Mouse (Mus musculus) heart, embryonic 11.5 days (tissue): ENCODE data around the gene Atp1a4. TPM values are rescaled to one million over a fixed set of nuclear protein-coding genes. Genes with fewer than 3 reads are reported as not detected.

Experiments used
- ATAC-seq: fragments of 200-750 bp; cut with Nextera tagmentation; replicated peaks from 2 replicates; pipeline ENCODE4 v1.8.0; 2017; ENCODE audit warnings: moderate library complexity; ENCODE audit not compliant: insufficient number of reproducible peaks, low FRiP score, low TSS enrichment
- H3K27ac ChIP-seq: fragments of 300-500 bp; sonication (generic); 2 replicates; pipeline ENCODE4 v1.5.1; 2014; ENCODE audit warnings: mild to moderate bottlenecking, low read depth, low read length
- H3K27me3 ChIP-seq: fragments of 300-500 bp; sonication (generic); 2 replicates; pipeline ENCODE4 v1.6.1; 2014; ENCODE audit warnings: mild to moderate bottlenecking, low read length, mixed read lengths; ENCODE audit not compliant: control insufficient read depth, insufficient read depth
- H3K36me3 ChIP-seq: fragments of 300-500 bp; sonication (generic); 2 replicates; pipeline ENCODE4 v1.6.1; 2014; ENCODE audit warnings: mild to moderate bottlenecking, low read length, moderate library complexity, mixed read lengths; ENCODE audit not compliant: control insufficient read depth, insufficient read depth
- H3K4me1 ChIP-seq: fragments of 300-500 bp; sonication (generic); 2 replicates; pipeline ENCODE4 v1.6.1; 2014; ENCODE audit warnings: low read length; ENCODE audit not compliant: control insufficient read depth, insufficient read depth
- H3K4me2 ChIP-seq: fragments of 300-500 bp; sonication (generic); 2 replicates; pipeline ENCODE4 v1.6.1; 2014; ENCODE audit warnings: mild to moderate bottlenecking, moderate library complexity
- H3K4me3 ChIP-seq: fragments of 300-500 bp; sonication (generic); 2 replicates; pipeline ENCODE4 v1.5.1; 2014; ENCODE audit warnings: low read depth, low read length
- H3K9ac ChIP-seq: fragments of 300-500 bp; sonication (generic); 2 replicates; pipeline ENCODE4 v1.6.1; 2014; ENCODE audit warnings: mild to moderate bottlenecking, low read depth, low read length, moderate library complexity
- H3K9me3 ChIP-seq: fragments of 300-500 bp; sonication (generic); replicated peaks from 2 replicates; pipeline ENCODE4 v1.6.1; 2016; ENCODE audit warnings: low read length; ENCODE audit not compliant: control insufficient read depth
- WGBS: fragments of 180-500 bp; shearing (Covaris S2); extraction: QIAGEN DNeasy Blood & Tissue Kit; methylation state at CpG from one replicate; pipeline ENCODE4 v1.1.7; 2014; ENCODE audit not compliant: insufficient replicate concordance; 5-methylcytosine and 5-hydroxymethylcytosine counted together
- polyA plus RNA-seq: library from polyadenylated mRNA; unstranded; fragments of >200 nt; fragmentation: Nextera tagmentation; extraction: Ambion mirVana; gene quantifications from 2 replicates; pipeline ENCODE4 v1.2.1, GENCODE M21; 2014

Gene Atp1a4
- 0.31 and 0.35 TPM in 2 replicates for polyA plus RNA-seq

- Histone ChIP-seq H3K27me3 (no peaks in the 10 kb centered on the region), H3K9ac (no peak within 1 kb of the TSS), H3K4me3 (no peak within 1 kb of the TSS), H3K4me2 (no peak within 1 kb of the TSS), H3K27ac (no peak within 1 kb of the TSS), H3K9me3 (no peaks in the 10 kb centered on the region), H3K36me3 (no peaks in the 10 kb centered on the region; the same call in 1 of the 2 replicates), H3K4me1 (peaks cover 4% of the 10 kb centered on the region; the same call in 1 of the 2 replicates)
- no peak for ATAC-seq
- WGBS = 82% methylated on average over 6 of the region's 6 CpGs
These were observed at the start of gene Atp1a4 for GRCm38 (mm10) chr1:172258314-172258713. Atp1a4 (minus strand) TSS chr1:172258414.

GRCm38 (mm10) chr1:172307936-172308335 is 49.7 kb upstream of the Atp1a4 start:
- Histone ChIP-seq H3K4me3 (no peak overlapping the region), H3K9ac (no peak overlapping the region), H3K27ac (no peak overlapping the region), H3K4me1 (peaks cover 14% of the 10 kb centered on the region), H3K36me3 (no peaks in the 10 kb centered on the region), H3K4me2 (no peak overlapping the region), H3K27me3 (no peaks in the 10 kb centered on the region), H3K9me3 (no peaks in the 10 kb centered on the region)
- no peak for ATAC-seq
- WGBS = 68% methylated on average over 10 of the region's 10 CpGs

- Histone ChIP-seq H3K27me3 (no peaks in the 10 kb centered on the region), H3K9ac (no peak overlapping the region), H3K27ac (no peak overlapping the region), H3K4me3 (no peak overlapping the region), H3K4me1 (peaks cover 21% of the 10 kb centered on the region), H3K36me3 (no peaks in the 10 kb centered on the region), H3K9me3 (no peaks in the 10 kb centered on the region), H3K4me2 (no peak overlapping the region)
- 77% methylated on average over 6 of the region's 6 CpGs for WGBS
- ATAC-seq = no peak
These were observed 48.7 kb upstream of the Atp1a4 start for GRCm38 (mm10) chr1:172306885-172307284.

GRCm38 (mm10) chr1:172306196-172306595 is 48.0 kb upstream of the Atp1a4 start:
- Histone ChIP-seq H3K9ac (no peak overlapping the region), H3K9me3 (no peaks in the 10 kb centered on the region), H3K4me1 (peaks cover 21% of the 10 kb centered on the region), H3K4me3 (no peak overlapping the region), H3K36me3 (no peaks in the 10 kb centered on the region), H3K4me2 (no peak overlapping the region), H3K27ac (no peak overlapping the region), H3K27me3 (no peaks in the 10 kb centered on the region)
- no peak for ATAC-seq
- 64% methylated on average over 4 of the region's 4 CpGs for WGBS

GRCm38 (mm10) chr1:172305635-172306034 is 47.4 kb upstream of the Atp1a4 start:
- Histone ChIP-seq H3K36me3 (no peaks in the 10 kb centered on the region), H3K27ac (no peak overlapping the region), H3K4me3 (no peak overlapping the region), H3K9ac (no peak overlapping the region), H3K9me3 (no peaks in the 10 kb centered on the region), H3K4me2 (no peak overlapping the region), H3K27me3 (no peaks in the 10 kb centered on the region), H3K4me1 (peaks cover 22% of the 10 kb centered on the region)
- ATAC-seq = no peak
- WGBS = 74% methylated on average over 3 of the region's 3 CpGs

- no peaks in the 10 kb centered on the region for H3K36me3 ChIP-seq
- H3K9me3 ChIP-seq = no peaks in the 10 kb centered on the region
- H3K9ac ChIP-seq = no peak overlapping the region
- no peak overlapping the region for H3K4me3 ChIP-seq
- WGBS = 86% methylated on average over 2 of the region's 2 CpGs
- H3K27ac ChIP-seq = no peak overlapping the region
- peaks cover 27% of the 10 kb centered on the region for H3K4me1 ChIP-seq
- H3K4me2 ChIP-seq = no peak overlapping the region
- no peaks in the 10 kb centered on the region for H3K27me3 ChIP-seq
- no peak for ATAC-seq
These were observed 46.9 kb upstream of the Atp1a4 start for GRCm38 (mm10) chr1:172305153-172305552.

- H3K27me3 ChIP-seq = no peaks in the 10 kb centered on the region
- H3K9me3 ChIP-seq = no peaks in the 10 kb centered on the region
- no peak overlapping the region for H3K4me3 ChIP-seq
- H3K4me1 ChIP-seq = peaks cover 32% of the 10 kb centered on the region
- no peak overlapping the region for H3K27ac ChIP-seq
- no peak overlapping the region for H3K9ac ChIP-seq
- 49% methylated on average over 6 of the region's 6 CpGs for WGBS
- no peak for ATAC-seq
- 0 out of 2 replicates have a peak overlapping the region, but pooled peaks have one; percentile 3 for H3K4me2 ChIP-seq
- no peaks in the 10 kb centered on the region for H3K36me3 ChIP-seq
These were observed 46.2 kb upstream of the Atp1a4 start for GRCm38 (mm10) chr1:172304443-172304842.

GRCm38 (mm10) chr1:172302851-172303250 is 44.6 kb upstream of the Atp1a4 start:
- WGBS = 30% methylated on average over 6 of the region's 6 CpGs
- H3K27me3 ChIP-seq = no peaks in the 10 kb centered on the region
- H3K4me1 ChIP-seq = peaks cover 39% of the 10 kb centered on the region
- no peak overlapping the region for H3K27ac ChIP-seq
- H3K4me3 ChIP-seq = no peak overlapping the region
- no peaks in the 10 kb centered on the region for H3K9me3 ChIP-seq
- no peak for ATAC-seq
- H3K36me3 ChIP-seq = no peaks in the 10 kb centered on the region
- H3K4me2 ChIP-seq = no peak overlapping the region
- H3K9ac ChIP-seq = no peak overlapping the region

- no peak for ATAC-seq
- Histone ChIP-seq H3K27me3 (no peaks in the 10 kb centered on the region), H3K36me3 (no peaks in the 10 kb centered on the region), H3K4me3 (no peak overlapping the region), H3K9me3 (no peaks in the 10 kb centered on the region), H3K4me2 (no peak overlapping the region), H3K4me1 (peaks cover 39% of the 10 kb centered on the region), H3K27ac (no peak overlapping the region), H3K9ac (no peak overlapping the region)
- WGBS = 56% methylated on average over 3 of the region's 3 CpGs
These were observed 44.1 kb upstream of the Atp1a4 start for GRCm38 (mm10) chr1:172302311-172302710.
